Mouse (Mus musculus): Measurements from ENCODE around the gene Ick.
A peak's percentile ranks its signal among the peaks of the same experiment; 100 is the strongest.

- peak; percentile 67 for TF ChIP-seq POLR2A (IDR thresholded peaks at IDR 0.05; ENCODE audit: borderline replicate concordance, insufficient read depth, low read length)
- TF ChIP-seq CTCF (IDR thresholded peaks at IDR 0.05; ENCODE audit: borderline replicate concordance, insufficient read depth, low read depth, low read length) = peak; percentile 90
Measured at GRCm38 (mm10) chr9:78112770-78113537, 4.0 kb downstream of the Ick start.

All from cerebellum, adult 2 months (tissue).